Mouse (Mus musculus) midbrain, embryonic 11.5 days (tissue): ENCODE measurements around the gene Nae1. TPM values are rescaled to one million over a fixed set of nuclear protein-coding genes. Genes with fewer than 3 reads are reported as not detected.

ENCODE experiments used
- ATAC-seq: fragments of 200-750 bp; cut with Nextera tagmentation; 2 replicates; pipeline ENCODE4 v1.8.0; 2017; ENCODE audit warnings: moderate TSS enrichment, moderate library complexity; ENCODE audit not compliant: low FRiP score
- DNase-seq: peaks from one replicate; pipeline ENCODE4 v3.0.0; 2015; ENCODE audit warnings: low spot score; ENCODE audit errors: missing footprints
- H3K27ac ChIP-seq: fragments of 300-500 bp; sonication (generic); 2 replicates; pipeline ENCODE4 v1.5.1; 2014; ENCODE audit warnings: low read depth, low read length
- H3K27me3 ChIP-seq: fragments of 300-500 bp; sonication (generic); 2 replicates; pipeline ENCODE4 v1.6.1; 2014; ENCODE audit warnings: mild to moderate bottlenecking, low read length, moderate library complexity, mixed read lengths; ENCODE audit not compliant: control insufficient read depth, insufficient read depth
- H3K36me3 ChIP-seq: fragments of 300-500 bp; sonication (generic); 2 replicates; pipeline ENCODE4 v1.6.1; 2014; ENCODE audit warnings: mild to moderate bottlenecking, low read length, moderate library complexity, mixed read lengths; ENCODE audit not compliant: control insufficient read depth, insufficient read depth
- H3K4me1 ChIP-seq: fragments of 300-500 bp; sonication (generic); 2 replicates; pipeline ENCODE4 v1.6.1; 2014; ENCODE audit warnings: low read length; ENCODE audit not compliant: control insufficient read depth, insufficient read depth
- H3K4me2 ChIP-seq: fragments of 300-500 bp; sonication (generic); 2 replicates; pipeline ENCODE4 v1.6.1; 2014; ENCODE audit warnings: mild to moderate bottlenecking, moderate library complexity
- H3K4me3 ChIP-seq: fragments of 300-500 bp; sonication (generic); 2 replicates; pipeline ENCODE4 v1.5.1; 2014; ENCODE audit warnings: low read depth, low read length
- H3K9ac ChIP-seq: fragments of 300-500 bp; sonication (generic); 2 replicates; pipeline ENCODE4 v1.6.1; 2014; ENCODE audit warnings: low read length
- H3K9me3 ChIP-seq: fragments of 300-500 bp; sonication (generic); 2 replicates; pipeline ENCODE4 v1.6.1; 2016; ENCODE audit warnings: low read length; ENCODE audit not compliant: control insufficient read depth
- WGBS: fragments of 180-500 bp; shearing (Covaris S2); extraction: QIAGEN DNeasy Blood & Tissue Kit; methylation state at CpG from one replicate; pipeline ENCODE4 v1.1.7; 2014; 5-methylcytosine and 5-hydroxymethylcytosine counted together
- polyA plus RNA-seq: library from polyadenylated mRNA; unstranded; fragments of >200 nt; fragmentation: Nextera tagmentation; extraction: Ambion mirVana; gene quantifications from 2 replicates; pipeline ENCODE4 v1.2.1, GENCODE M21; 2014

The Nae1 gene
- polyA plus RNA-seq, 1 experiment from 2014 or later: 138 TPM

DNA sequence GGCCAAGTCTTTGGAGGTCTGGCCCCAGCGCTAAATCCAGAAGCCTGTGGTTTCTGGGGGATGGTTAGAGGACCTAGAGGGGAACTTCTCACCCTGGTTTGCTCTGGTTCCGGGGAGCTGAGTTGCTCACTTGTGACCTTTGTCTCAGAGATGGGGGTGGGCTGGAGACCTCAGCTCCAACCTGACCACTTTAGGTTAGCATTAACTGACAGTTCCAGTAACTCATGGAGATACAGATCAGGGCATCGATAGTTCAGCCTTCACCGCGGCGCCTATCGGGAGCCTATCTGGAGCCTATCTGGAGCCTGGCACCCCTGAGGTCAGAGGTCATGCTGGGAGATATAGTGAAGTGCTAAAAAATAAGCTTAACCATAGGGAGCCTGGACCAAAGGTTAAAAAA, 22.8 kb upstream of the Nae1 start:
- ATAC-seq: no peak
- no peaks in the 10 kb centered on the region for H3K9me3 ChIP-seq

DNA sequence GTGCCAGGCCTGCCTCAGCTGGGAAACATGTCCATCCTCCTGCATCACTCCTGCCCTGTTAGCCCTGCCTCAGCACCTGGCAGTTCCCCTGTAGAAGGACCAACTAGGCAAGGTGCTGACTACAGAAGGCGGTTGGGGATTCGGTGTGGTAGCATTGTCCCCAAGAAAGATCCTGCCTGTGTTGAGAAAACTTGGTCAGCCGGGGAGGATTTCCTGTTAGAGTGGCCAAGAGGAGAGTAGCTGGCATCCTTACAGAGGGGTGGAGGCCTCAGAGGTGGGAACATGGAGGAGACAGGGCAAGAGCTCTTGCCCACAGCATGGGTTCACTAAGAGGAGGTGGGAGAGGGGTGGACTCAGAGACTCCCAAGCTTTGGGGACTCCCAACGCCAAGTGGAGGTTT, 20.8 kb upstream of the Nae1 start:
- H3K4me1 ChIP-seq: no peaks in the 10 kb centered on the region
- no peaks in the 10 kb centered on the region for H3K27me3 ChIP-seq
- no peaks in the 10 kb centered on the region for H3K36me3 ChIP-seq
- H3K9ac ChIP-seq: no peak overlapping the region
- no peaks in the 10 kb centered on the region for H3K9me3 ChIP-seq
- DNase-seq: no peak
- no peak overlapping the region for H3K27ac ChIP-seq
- H3K4me3 ChIP-seq: no peak overlapping the region
- no peak overlapping the region for H3K4me2 ChIP-seq
- ATAC-seq: no peak
- 89% methylated on average over 4 of the region's 4 CpGs for WGBS

More for the DNA sequence above, 22.8 kb upstream of the Nae1 start:
- WGBS: 93% methylated on average over 7 of the region's 7 CpGs
- DNase-seq: no peak
- Histone ChIP-seq H3K4me3 (no peak overlapping the region), H3K4me1 (no peaks in the 10 kb centered on the region), H3K4me2 (no peak overlapping the region), H3K27ac (no peak overlapping the region), H3K9ac (no peak overlapping the region), H3K36me3 (no peaks in the 10 kb centered on the region), H3K27me3 (no peaks in the 10 kb centered on the region)

DNA sequence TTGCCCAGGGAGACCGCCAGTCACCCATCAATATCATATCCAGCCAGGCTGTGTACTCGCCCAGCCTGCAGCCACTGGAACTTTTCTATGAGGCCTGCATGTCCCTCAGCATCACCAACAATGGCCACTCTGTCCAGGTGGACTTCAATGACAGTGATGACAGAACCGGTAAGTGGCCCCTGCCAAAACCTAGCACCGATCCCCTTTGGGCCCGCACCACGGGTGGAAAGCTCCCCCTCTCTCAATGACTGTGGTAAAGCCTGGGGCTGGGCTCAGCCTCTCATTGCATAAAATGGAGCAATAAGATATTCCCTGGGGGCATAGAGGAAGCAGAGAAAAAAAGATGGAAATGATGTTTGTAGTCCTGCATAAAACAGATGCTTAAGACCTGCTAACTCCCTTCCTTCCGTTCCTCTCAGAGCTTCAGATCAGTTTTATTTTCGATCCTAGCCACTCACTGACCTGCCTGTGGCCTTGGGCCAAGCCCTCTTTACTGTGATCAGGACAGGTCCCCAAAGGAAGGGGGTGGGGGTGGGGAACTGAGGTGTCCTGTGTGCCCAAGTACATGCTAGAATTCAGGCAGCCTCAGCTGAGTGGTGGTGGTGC, 9.1 kb upstream of the Nae1 start:
- H3K27ac ChIP-seq: no peak overlapping the region
- H3K9ac ChIP-seq: no peak overlapping the region
- no peak overlapping the region for H3K4me3 ChIP-seq
- H3K9me3 ChIP-seq: no peaks in the 10 kb centered on the region
- H3K4me1 ChIP-seq: peaks cover 10% of the 10 kb centered on the region
- no peak overlapping the region for H3K4me2 ChIP-seq
- 85% methylated on average over 8 of the region's 8 CpGs for WGBS
- ATAC-seq: no peak
- DNase-seq: no peak
- no peaks in the 10 kb centered on the region for H3K36me3 ChIP-seq
- peaks cover 50% of the 10 kb centered on the region for H3K27me3 ChIP-seq

DNA sequence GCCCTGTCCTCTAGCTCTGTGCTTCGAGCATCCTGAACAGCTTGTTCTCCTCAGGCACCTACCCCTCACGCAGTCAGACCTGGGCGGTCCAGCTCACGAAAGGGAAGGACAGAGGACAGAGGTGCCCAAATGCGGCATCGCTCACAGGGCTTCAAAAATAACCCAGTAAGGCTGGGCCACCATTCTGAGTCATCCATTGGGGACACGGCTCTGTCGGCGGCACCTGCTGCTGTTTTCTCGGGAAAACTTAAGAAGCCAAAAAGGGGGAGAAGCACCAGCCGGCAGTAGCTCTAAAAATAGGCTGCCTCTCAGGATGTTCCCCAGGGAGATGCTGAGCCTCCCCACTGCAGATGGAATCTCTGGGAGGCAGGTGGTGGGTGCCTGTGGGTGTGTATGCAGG, 7.7 kb upstream of the Nae1 start:
- Histone ChIP-seq H3K4me2 (no peak overlapping the region), H3K4me3 (no peak overlapping the region), H3K36me3 (no peaks in the 10 kb centered on the region), H3K27me3 (peaks cover 54% of the 10 kb centered on the region), H3K4me1 (peaks cover 10% of the 10 kb centered on the region), H3K9me3 (no peaks in the 10 kb centered on the region), H3K27ac (no peak overlapping the region), H3K9ac (no peak overlapping the region)
- DNase-seq: no peak
- no peak for ATAC-seq
- 10% methylated on average over 11 of the region's 11 CpGs for WGBS

DNA sequence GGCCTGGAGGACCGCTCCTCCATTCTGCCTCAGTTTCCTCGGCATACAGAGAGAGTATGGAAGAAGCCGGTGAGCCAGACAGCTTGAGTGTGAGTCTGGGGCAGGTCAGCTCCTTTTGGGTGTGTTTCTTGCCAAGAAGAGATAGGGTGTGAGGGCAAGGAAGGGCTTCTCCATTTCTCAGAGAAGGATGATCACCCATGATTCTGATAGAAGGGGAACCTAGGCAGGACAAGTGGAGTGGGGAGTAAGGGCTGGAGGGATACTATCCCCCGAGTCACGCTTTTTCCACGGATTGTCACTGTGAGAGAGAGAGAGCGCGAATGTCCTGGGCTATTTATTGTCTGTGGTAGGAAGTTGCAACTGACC, 7.1 kb upstream of the Nae1 start:
- peak overlapping the region; percentile 93 for H3K4me2 ChIP-seq
- no peak overlapping the region for H3K27ac ChIP-seq
- peak overlapping the region; percentile 54 for H3K4me3 ChIP-seq
- no peak for ATAC-seq
- no peaks in the 10 kb centered on the region for H3K36me3 ChIP-seq
- WGBS: 11% methylated on average over 8 of the region's 8 CpGs
- H3K27me3 ChIP-seq: peaks cover 54% of the 10 kb centered on the region
- DNase-seq: peak; percentile 92
- peaks cover 10% of the 10 kb centered on the region for H3K4me1 ChIP-seq
- no peaks in the 10 kb centered on the region for H3K9me3 ChIP-seq
- peak overlapping the region; percentile 58; the same call in 1 of the 2 replicates for H3K9ac ChIP-seq

DNA sequence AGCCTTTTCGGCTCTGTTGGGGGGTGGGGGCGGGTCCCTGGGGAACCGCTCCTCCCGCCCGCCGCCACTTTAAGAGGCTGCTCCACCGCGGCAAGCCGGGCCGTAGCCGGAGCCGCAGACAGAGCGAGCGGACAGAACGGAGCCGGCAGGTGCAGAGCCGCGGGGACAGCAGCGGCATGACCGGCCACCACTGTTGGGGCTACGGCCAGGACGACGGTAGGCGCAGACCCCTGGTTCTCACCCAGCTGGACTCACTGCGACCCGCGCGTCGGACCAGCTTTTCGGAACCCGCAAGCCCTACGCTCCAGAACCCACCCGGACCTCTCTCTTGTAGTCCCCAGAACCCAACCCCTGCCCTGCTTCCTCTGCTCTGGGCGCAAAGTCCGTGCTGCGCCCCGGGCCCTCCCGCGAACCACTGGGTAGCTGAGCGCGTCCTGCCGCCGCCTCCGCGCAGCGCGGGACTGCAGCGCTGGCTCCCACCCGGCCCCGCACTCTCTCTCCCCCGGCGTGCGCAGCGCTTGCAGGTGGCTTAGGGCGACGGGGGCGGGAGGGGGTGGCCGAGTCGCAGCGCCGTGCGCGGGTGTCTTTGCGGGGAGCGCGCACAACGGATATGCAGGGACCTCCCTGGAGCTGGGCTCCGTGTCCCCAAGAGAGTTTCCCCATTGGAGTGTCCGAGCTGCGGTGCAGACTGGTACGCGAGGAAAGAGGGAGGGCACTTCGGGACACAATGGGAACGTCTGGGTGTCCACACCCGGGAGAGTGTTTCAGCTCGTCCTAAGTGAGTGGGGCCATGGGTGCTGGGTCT, 6.5 kb upstream of the Nae1 start:
- ATAC-seq (peak; percentile 74), DNase-seq (peak; percentile 94)
- peaks cover 54% of the 10 kb centered on the region for H3K27me3 ChIP-seq
- no peaks in the 10 kb centered on the region; the same call in 1 of the 2 replicates for H3K9me3 ChIP-seq
- H3K36me3 ChIP-seq: no peaks in the 10 kb centered on the region
- H3K9ac ChIP-seq: peak overlapping the region; percentile 58
- H3K4me3 ChIP-seq: peak overlapping the region; percentile 54
- under 1% methylated on average over 74 of the region's 76 CpGs for WGBS
- peaks cover 10% of the 10 kb centered on the region for H3K4me1 ChIP-seq
- no peak overlapping the region for H3K27ac ChIP-seq
- peak overlapping the region; percentile 93 for H3K4me2 ChIP-seq

DNA sequence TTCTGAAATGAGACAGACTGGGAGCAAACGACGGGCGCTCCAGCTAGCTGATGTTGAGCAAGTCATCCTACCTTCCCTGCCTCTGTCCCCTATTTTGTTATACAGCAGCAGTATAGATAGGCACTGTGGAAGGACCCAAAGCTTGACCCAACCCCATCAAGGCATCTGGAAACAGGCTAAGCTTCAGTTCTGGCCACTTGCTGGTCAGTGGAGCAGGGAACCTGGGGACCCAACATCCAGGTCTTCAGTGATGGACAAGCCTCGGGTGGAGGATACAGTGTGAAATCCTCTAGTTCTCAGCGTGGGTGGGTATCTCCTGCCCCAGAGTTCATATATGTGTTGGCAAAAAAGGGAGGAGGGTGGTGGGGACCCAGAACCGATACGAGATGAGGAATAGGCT, 5.8 kb upstream of the Nae1 start:
- Histone ChIP-seq H3K27ac (no peak overlapping the region), H3K9me3 (no peaks in the 10 kb centered on the region; the same call in 1 of the 2 replicates), H3K27me3 (peaks cover 54% of the 10 kb centered on the region), H3K4me2 (peak overlapping the region; percentile 93), H3K9ac (no peak overlapping the region; the same call in 1 of the 2 replicates), H3K4me1 (peaks cover 10% of the 10 kb centered on the region), H3K36me3 (no peaks in the 10 kb centered on the region), H3K4me3 (peak overlapping the region; percentile 54; the same call in 1 of the 2 replicates)
- 34% methylated on average over 7 of the region's 7 CpGs for WGBS
- peak; percentile 90 for DNase-seq
- no peak; the same call in 1 of the 2 replicates for ATAC-seq

DNA sequence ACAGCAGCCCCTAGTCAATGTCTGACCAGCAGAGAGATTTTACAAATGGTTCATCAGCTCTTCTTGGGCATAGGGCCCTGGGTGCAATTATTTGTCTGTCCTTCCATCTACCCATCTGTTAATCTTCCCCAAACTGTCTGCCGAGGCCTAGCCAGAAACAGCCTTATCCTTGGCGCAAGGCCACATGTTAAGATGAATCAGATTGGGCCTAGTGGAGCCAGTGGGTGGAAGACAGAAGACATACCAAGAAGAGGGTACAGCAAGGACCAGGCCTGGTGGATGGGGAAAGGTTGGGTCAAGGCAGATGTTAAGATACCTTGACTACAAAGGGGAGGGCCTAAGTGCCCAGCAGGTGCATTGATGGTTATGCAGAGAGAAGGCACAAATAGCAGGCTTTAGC, 5.1 kb upstream of the Nae1 start:
- no peaks in the 10 kb centered on the region; the same call in 1 of the 2 replicates for H3K9me3 ChIP-seq
- no peak overlapping the region for H3K4me3 ChIP-seq
- H3K4me2 ChIP-seq: no peak overlapping the region
- no peak overlapping the region for H3K27ac ChIP-seq
- no peaks in the 10 kb centered on the region for H3K36me3 ChIP-seq
- H3K27me3 ChIP-seq: peaks cover 54% of the 10 kb centered on the region
- WGBS: 90% methylated on average over 2 of the region's 2 CpGs
- peaks cover 12% of the 10 kb centered on the region for H3K4me1 ChIP-seq
- DNase-seq: no peak
- ATAC-seq: no peak
- H3K9ac ChIP-seq: no peak overlapping the region

DNA sequence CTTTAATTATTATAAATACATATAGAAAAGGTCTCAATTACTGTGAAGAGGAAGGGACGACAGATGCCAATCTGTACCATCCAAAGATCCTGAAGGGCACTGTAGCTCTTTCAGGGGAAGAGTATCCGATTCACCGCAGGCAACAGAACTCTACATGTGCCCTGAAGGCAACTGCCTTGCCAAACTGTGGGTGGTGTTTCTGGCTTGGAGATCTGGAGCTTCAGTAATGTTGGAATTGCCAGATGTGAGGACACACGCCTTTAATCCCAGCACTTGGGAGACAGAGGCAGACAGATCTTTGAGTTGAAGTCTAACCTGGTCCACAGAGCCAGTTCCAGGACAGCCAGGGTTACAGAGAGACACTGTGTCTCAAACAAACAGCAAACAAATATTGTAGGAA, 4.5 kb upstream of the Nae1 start:
- H3K27me3 ChIP-seq: peaks cover 50% of the 10 kb centered on the region
- no peak overlapping the region for H3K9ac ChIP-seq
- H3K4me1 ChIP-seq: peaks cover 12% of the 10 kb centered on the region
- no peak for DNase-seq
- WGBS: 89% methylated on average over 4 of the region's 4 CpGs
- no peak overlapping the region for H3K4me3 ChIP-seq
- H3K9me3 ChIP-seq: no peaks in the 10 kb centered on the region; the same call in 1 of the 2 replicates
- H3K36me3 ChIP-seq: no peaks in the 10 kb centered on the region
- H3K27ac ChIP-seq: no peak overlapping the region
- no peak for ATAC-seq
- H3K4me2 ChIP-seq: no peak overlapping the region
